In the genomic region with DNA sequence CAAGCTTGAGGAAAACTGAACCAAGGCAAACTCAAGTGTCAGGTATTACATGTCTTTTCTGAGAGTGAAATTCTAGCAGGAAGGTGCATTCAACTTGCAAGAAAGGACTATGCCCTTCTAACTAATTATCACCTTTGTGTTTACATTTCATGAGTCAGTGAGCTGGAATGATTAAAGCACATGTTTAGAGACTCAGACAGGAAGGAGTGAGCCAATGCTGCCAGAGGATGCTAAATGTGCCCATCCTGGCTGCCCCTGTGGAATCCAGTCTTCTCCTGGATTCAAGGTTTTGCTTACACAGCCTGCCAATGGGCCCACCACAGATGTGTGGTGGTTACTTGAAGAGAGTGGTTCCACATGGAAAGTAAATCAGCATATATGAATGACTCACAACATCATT, we compare ENCODE assay signal across 17 mouse cellular contexts.
DNase-seq lines count a peak whose midpoint lies in the region; ATAC-seq lines count a peak whose summit lies in the region.
"Had no signal": no experiment of that assay in that cellular context is flagged by ENCODE, and none has a peak within 500 bp of the region (broad histone marks: within the 10 kb centered on the region; RNA-seq: fewer than 3 reads in every experiment).

No protein-coding gene starts in this region.

- H3K4me1 ChIP-seq in hindbrain, embryonic 16.5 days (ENCODE audit: control insufficient read depth, insufficient read depth, low read depth, low read length), result no peaks in the 10 kb centered on the region
- peaks cover 5% of the 10 kb centered on the region; the same call in 1 of the 2 replicates for H3K4me1 ChIP-seq in hindbrain, embryonic 10.5 days (replicated peaks)
- H3K4me1 ChIP-seq in embryonic facial prominence, embryonic 14.5 days (ENCODE audit: control insufficient read depth, insufficient read depth, low read length), result peaks cover 11% of the 10 kb centered on the region
- H3K4me1 ChIP-seq: limb, embryonic 15.5 days; midbrain, embryonic 12.5 days; neural tube, embryonic 13.5 days had no signal

- DNase-seq in hindbrain, embryonic 10.5 days (ENCODE audit: low spot score), result no peak
- peak; percentile 54 for DNase-seq in Muller cell, postnatal 12 days (ENCODE audit: inconsistent ontology term)
- peak; percentile 47 for DNase-seq in embryonic facial prominence, embryonic 14.5 days (ENCODE audit: low spot score)
- peak; percentile 9 for DNase-seq in kidney, postnatal 14 days
- DNase-seq in frontal cortex, postnatal 36 days (ENCODE audit: low spot score in 2 of 2), result no peak
- no peak for DNase-seq in liver
- DNase-seq: adrenal gland, postnatal 10 days; cerebellum, adult 8-10 months; lung, embryonic 14.5 days; thymus, postnatal 36 days had no signal

- no peak overlapping the region for H3K9ac ChIP-seq in hindbrain, embryonic 16.5 days (ENCODE audit: low read depth, low read length)
- H3K9ac ChIP-seq in embryonic facial prominence, embryonic 14.5 days (ENCODE audit: low read depth, low read length), result no peak overlapping the region
- H3K9ac ChIP-seq: limb, embryonic 15.5 days; lung, embryonic 14.5 days; midbrain, embryonic 12.5 days; neural tube, embryonic 13.5 days had no signal

- no peak overlapping the region for H3K27ac ChIP-seq in hindbrain, embryonic 16.5 days (ENCODE audit: low read depth, low read length)
- H3K27ac ChIP-seq in hindbrain, embryonic 10.5 days, result no peak overlapping the region
- no peak overlapping the region for H3K27ac ChIP-seq in embryonic facial prominence, embryonic 14.5 days (replicated peaks; ENCODE audit: low read depth, low read length)
- H3K27ac ChIP-seq: hindbrain, postnatal 0 days; limb, embryonic 15.5 days; midbrain, embryonic 12.5 days; neural tube, embryonic 13.5 days had no signal

- no peaks in the 10 kb centered on the region for H3K9me3 ChIP-seq in hindbrain, embryonic 16.5 days (ENCODE audit: control insufficient read depth, low read length)
- no peaks in the 10 kb centered on the region for H3K9me3 ChIP-seq in hindbrain, embryonic 10.5 days
- H3K9me3 ChIP-seq in embryonic facial prominence, embryonic 14.5 days (ENCODE audit: control insufficient read depth, low read length), result no peaks in the 10 kb centered on the region
- H3K9me3 ChIP-seq: limb, embryonic 15.5 days; midbrain, embryonic 12.5 days; neural tube, embryonic 13.5 days had no signal

- H3K4me3 ChIP-seq in hindbrain, embryonic 16.5 days (ENCODE audit: low read length), result no peak overlapping the region
- H3K4me3 ChIP-seq in hindbrain, embryonic 10.5 days, result no peak overlapping the region
- no peak overlapping the region for H3K4me3 ChIP-seq in embryonic facial prominence, embryonic 14.5 days (ENCODE audit: low read depth, low read length)
- H3K4me3 ChIP-seq: limb, embryonic 15.5 days; midbrain, embryonic 12.5 days; neural tube, embryonic 13.5 days had no signal

- no peaks in the 10 kb centered on the region for H3K27me3 ChIP-seq in hindbrain, embryonic 16.5 days (replicated peaks; ENCODE audit: control insufficient read depth, insufficient read depth, low read length)
- no peaks in the 10 kb centered on the region for H3K27me3 ChIP-seq in hindbrain, embryonic 10.5 days (ENCODE audit: insufficient read depth, poor library complexity, severe bottlenecking)
- no peaks in the 10 kb centered on the region for H3K27me3 ChIP-seq in embryonic facial prominence, embryonic 14.5 days (replicated peaks; ENCODE audit: control insufficient read depth, insufficient read depth, low read length)
- H3K27me3 ChIP-seq: CH12.LX; limb, embryonic 15.5 days; midbrain, embryonic 12.5 days; neural tube, embryonic 13.5 days had no signal

- ATAC-seq in hindbrain, embryonic 16.5 days, result peak; percentile 60; the same call in 1 of the 2 replicates
- ATAC-seq in embryonic facial prominence, embryonic 14.5 days (ENCODE audit: low read depth), result peak; percentile 79; the same call in 1 of the 2 replicates
- ATAC-seq: hindbrain, postnatal 0 days had no signal

- H3K4me2 ChIP-seq in hindbrain, embryonic 16.5 days (ENCODE audit: low read length), result no peak overlapping the region
- no peak overlapping the region for H3K4me2 ChIP-seq in embryonic facial prominence, embryonic 14.5 days (ENCODE audit: low read depth, low read length)
- H3K4me2 ChIP-seq: heart, embryonic 11.5 days; limb, embryonic 15.5 days; lung, embryonic 14.5 days; midbrain, embryonic 12.5 days; neural tube, embryonic 13.5 days had no signal

- no peaks in the 10 kb centered on the region for H3K36me3 ChIP-seq in hindbrain, embryonic 16.5 days (ENCODE audit: control insufficient read depth, insufficient read depth, low read length)
- no peaks in the 10 kb centered on the region for H3K36me3 ChIP-seq in hindbrain, embryonic 10.5 days
- H3K36me3 ChIP-seq in embryonic facial prominence, embryonic 14.5 days (ENCODE audit: control insufficient read depth, insufficient read depth, low read length), result no peaks in the 10 kb centered on the region
- H3K36me3 ChIP-seq: limb, embryonic 15.5 days; midbrain, embryonic 12.5 days; neural tube, embryonic 13.5 days had no signal

Comparison
In these comparisons a context has a peak if more than half of its experiments do, and no peak if none do; other contexts are left out.
1. DNase-seq: peak in Muller cell, postnatal 12 days (single experiment), embryonic facial prominence, embryonic 14.5 days (single experiment) and kidney, postnatal 14 days (single experiment); none in hindbrain, embryonic 10.5 days (single experiment), frontal cortex, postnatal 36 days (0 of 2) and liver (single experiment).